Mouse (Mus musculus) cerebellum, postnatal 4 days (tissue): Measurements from ENCODE around the gene Atp6v1fnb.

Source experiments
- DNase-seq, 2 experiments: peaks; one replicate each; pipeline ENCODE4 v3.0.0; 2022; ENCODE audit warnings: low spot score in 2 of 2, mixed read lengths in 1 of 2

Gene Atp6v1fnb

DNA sequence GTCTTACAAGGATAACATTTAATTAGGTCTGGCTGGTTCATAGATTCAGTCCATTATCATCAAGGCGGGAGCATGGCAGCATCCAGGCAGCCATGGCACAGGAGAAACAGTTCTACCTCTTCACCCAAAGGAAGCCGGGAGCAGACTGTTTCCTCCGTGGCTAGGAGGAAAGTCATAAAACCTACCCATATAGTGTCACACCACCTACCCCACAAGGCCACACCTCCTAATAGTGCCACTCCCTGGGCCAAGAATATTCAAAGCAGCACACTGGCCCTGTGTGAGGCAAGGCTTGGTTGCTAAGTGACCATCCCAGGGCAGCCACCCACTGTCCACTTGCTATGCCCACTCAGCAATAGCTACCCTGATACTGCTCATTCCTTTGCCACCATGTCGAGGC, at the start of gene Atp6v1fnb:
TSS of gene Atp6v1fnb (plus strand) at position 301 of the 400 bp plus-strand sequence.
- no peak for DNase-seq

DNA sequence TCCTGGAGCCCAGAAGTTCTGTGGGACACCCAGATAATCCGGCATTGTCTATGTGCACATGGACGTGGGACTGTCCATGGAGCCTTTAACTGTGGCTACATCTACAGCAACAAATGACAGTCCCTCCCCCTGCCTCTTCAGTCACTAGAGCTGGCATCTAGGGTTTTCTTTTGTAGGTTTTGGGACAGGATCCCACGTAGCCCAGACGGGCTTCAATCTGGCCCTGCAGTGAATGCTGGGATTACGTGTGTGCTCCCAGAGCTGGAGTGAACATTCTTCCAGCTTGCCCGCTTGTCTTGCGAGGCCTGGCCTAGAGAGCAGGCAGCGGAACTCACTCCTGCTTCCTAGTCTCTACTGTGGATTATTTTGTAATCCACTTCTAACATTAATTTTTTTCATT, 46.1 kb upstream of the Atp6v1fnb start:
- DNase-seq, result no peak

- no peak for DNase-seq
Measured at GRCm38 (mm10) chr6:29426331-29426730, 44.9 kb upstream of the Atp6v1fnb start.

- no peak for DNase-seq
Measured at GRCm38 (mm10) chr6:29428171-29428570, 43.1 kb upstream of the Atp6v1fnb start.

DNA sequence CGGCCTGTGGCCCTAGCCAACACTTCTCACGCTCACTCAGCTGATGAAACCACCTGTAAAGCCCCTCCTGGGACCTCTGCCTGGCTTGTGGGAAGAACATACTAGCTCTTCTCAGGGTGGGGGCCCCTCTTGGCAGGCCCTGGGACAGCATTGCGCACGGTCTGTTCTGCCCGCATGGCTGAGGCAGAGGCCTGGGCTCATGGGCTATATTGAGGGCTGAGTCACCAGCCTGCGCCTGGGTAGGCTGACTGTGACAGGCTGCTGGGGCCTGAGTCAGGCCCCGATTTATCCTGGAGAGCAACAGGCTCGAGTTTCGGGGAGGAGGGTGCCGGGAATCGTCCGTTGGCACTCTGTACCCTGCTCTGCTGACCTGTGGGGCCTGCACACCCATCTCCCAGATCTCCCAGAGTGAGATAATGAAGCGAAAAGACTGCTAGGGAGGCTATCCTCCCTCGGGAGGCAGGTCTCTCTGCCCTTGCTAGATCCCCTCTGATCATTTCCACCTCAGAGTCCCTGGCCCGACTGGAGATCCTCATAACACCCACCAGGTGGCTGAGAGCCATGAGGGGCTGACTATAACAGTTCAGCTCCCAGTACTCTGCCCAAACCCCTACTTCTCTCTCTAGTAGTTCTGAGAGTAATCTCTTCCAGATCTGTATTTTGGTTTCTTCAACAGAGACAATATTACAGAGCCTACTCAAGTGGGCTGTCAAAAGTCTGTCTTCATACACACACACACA, 40.4 kb upstream of the Atp6v1fnb start:
- no peak for DNase-seq

- no peak for DNase-seq
Measured at GRCm38 (mm10) chr6:29431473-29431872, 39.8 kb upstream of the Atp6v1fnb start.

DNA sequence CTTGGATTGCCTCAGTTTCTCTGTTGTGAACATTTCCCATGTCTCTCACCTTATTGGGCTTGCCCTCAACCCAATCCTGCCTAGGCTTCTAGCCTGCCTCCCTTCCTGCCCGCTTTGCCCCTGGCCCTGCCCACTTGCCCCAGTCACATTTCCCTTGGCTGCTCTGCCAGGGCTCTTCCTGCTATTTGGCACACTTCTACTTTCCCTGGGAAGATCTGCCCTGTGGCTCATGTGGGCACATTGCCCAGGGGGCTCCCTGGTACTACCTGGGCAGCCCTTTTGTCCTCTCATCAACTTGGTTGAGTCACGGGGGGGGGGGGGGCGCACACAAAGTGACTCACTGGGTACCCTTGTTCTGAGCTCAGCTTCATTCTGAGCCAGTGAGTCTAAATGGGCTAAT, 39.1 kb upstream of the Atp6v1fnb start:
- no peak for DNase-seq

DNA sequence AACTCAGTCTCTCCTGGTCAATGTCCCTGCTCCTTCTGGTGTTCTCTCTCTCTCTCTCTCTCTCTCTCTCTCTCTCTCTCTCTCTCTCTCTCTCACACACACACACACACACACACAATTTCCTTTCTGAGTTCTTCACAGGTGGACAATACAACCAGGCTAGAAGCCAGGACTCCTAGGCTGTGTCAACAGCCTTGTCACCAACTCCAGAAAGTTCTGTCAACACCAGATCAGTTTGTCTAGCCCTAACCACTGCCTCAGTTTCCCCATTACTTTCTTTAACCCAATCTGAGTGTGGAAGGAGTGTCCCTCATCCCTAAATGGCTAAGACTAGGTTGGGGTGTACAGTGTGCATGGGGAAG, 38.6 kb upstream of the Atp6v1fnb start:
- no peak for DNase-seq

GRCm38 (mm10) chr6:29433038-29433803, 38.0 kb upstream of the Atp6v1fnb start, which contains the start of gene Flnc:
TSS of gene Flnc (plus strand) at chr6:29433256.
- peak in 1 of 2 experiments; percentile 21 for DNase-seq

DNA sequence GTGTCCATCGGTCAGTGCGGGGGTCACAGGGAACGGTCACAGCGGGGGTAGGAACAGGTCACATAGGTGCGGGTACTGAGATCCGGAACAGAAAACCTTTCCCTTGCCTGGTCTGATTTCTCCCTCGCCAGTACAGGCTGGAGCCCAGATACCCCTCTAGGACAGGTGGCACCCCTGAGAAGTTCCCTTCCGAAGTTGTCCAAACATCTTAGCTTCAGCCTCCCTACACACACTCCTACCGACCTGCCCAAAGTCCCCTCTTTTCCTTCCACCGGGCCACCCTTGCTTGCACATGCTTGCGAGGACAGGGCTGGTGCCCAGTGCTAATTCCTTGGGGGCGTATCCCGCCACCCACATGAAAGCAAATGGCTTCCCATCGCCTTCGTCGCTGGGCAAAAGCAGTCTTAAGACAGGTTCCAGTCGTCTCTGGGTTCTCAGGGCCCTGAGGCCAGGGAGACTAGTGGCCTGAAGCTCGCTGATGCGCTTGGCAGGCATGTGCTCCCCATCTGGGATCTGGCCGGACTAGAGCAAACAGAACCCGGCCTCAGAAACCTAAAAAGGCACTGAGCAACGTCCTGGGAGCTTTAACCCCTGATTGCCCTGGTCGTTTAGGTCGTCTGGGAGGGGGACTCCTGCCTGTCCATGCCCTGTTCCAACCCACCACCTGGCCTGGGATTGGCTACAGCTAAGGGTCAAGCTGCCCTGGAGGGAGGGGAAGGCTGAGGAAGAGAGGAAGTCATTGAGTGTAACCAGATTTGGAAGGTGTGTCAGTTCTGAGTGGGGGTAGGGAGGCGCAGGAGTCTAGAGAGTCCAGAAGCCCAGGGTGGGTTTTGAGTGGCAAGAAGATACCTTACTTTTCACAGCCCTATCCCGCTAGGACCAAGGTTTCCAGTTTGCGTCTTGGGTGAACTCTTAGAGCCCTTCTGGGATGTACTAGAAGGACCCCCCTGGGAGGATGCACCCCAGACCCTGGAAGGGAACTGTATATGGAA, 37.1 kb upstream of the Atp6v1fnb start:
- DNase-seq, result peak in 1 of 2 experiments; percentile 21

- DNase-seq, result peak in 1 of 2 experiments; percentile 54
Measured at GRCm38 (mm10) chr6:29434911-29435691, 36.1 kb upstream of the Atp6v1fnb start.

GRCm38 (mm10) chr6:29435940-29436451, 35.2 kb upstream of the Atp6v1fnb start:
- no peak for DNase-seq

DNA sequence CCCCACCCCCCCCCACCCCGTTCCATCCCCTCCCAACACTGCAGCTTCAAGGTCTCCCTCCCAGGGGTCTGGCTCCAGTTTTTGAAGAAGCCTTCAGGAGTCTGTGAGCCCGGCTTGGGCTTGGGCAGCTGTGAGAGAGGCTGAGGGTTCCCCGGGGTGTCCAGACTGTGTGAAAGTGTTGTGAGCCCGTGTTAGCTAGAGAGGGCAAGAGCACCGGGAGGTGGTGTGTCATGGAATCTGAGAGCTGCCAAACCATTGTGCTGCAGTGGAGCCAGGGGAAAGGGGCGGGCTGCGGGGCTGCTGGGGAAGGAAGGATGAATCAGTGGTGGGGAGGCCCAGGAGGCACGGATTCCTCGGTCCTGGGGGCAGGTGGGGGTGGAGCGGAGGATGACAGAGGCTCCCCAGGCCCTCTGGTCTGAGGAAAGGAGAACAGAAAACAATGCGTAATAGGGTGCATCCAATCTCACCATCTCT, 34.7 kb upstream of the Atp6v1fnb start:
- peak in 1 of 2 experiments; percentile 18 for DNase-seq

DNA sequence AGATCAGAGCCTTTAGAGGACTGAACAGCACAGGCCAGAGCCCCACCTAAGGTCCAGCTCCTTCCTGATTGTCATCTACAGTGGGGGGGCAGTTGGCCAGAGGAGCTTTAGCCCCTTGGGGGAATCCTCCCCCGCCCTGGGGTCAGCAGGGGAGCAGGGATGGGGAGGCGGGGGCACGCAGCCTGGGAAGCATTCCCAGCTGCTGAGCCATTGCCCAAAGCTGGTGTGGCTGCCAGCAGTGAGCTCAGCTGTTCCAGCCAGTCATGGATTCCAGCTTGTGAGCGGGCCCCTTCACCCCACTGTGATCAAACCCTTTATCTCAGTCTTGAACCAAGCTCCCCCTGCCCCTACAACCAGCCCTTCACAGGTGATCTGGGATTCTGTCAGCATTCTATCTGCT, 32.0 kb upstream of the Atp6v1fnb start:
- DNase-seq, result peak in 1 of 2 experiments; percentile 36

DNA sequence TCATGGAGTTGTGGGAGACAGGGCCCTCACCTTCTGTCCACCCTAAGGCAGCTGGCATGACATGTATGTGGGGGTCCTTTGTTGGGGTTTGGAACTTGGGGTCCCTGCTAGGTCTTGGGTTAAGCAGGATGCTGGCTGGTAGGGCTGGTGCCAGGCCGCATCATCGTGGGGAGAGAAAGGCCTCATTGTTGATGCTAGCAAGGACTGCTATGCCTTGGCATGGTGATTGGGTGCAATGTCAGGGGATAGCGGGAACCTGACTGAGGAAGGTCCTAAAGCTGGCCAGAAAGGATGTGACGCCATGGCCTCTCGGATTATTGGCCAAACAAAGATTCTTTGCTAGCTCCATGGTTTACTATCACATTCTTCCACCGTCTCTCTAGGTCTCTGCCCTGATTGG, 31.4 kb upstream of the Atp6v1fnb start:
- DNase-seq, result no peak

DNA sequence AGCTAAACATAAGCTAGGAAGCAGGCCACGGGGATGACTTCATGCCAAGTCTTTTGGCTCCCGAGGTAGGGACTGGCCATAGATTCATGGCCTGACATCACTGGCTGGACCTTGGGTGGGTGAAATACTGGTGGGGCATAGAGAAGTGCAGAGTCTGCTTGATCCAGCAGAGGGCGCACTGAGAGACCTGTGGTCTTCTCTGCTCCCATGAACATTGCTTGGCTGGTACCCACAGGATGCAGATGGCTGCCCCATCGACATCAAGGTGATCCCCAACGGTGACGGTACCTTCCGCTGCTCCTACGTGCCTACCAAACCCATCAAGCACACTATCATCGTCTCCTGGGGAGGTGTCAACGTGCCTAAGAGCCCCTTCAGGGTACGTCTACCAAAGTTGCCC, 26.5 kb upstream of the Atp6v1fnb start:
- DNase-seq, result peak in 1 of 2 experiments; percentile 34

DNA sequence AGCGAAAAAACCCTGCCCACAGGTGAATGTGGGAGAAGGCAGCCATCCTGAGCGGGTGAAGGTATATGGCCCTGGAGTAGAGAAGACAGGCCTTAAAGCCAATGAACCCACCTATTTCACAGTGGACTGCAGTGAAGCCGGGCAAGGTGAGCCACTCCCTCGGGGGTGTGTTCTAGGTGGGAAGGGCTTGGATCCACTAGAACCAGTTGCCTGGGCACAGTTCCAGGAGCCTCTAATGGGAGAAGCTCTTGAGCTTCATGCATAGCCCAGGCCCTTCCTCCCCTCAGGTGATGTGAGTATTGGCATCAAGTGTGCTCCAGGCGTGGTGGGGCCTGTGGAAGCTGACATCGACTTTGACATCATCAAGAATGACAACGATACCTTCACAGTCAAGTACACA, 25.9 kb upstream of the Atp6v1fnb start:
- DNase-seq, result no peak

DNA sequence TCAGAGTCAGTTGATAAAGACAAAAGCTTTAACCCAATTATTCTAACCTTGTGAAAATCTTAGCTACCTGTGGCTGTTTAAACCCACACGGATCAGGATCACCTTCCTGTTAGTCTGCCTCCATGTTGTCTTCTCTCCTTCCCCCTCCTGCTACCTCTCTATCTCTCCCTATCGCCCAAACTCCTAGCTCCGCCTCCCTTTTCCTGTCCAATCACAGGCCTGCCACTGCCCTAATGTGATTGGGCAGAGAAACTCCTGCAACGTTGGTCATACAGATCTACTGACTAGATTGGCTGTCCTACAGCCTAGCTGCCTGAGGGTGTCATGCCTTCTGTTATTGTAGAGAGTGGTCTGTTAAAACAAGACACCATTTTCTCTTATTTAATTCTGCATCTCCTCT, 21.4 kb upstream of the Atp6v1fnb start:
- no peak for DNase-seq

DNA sequence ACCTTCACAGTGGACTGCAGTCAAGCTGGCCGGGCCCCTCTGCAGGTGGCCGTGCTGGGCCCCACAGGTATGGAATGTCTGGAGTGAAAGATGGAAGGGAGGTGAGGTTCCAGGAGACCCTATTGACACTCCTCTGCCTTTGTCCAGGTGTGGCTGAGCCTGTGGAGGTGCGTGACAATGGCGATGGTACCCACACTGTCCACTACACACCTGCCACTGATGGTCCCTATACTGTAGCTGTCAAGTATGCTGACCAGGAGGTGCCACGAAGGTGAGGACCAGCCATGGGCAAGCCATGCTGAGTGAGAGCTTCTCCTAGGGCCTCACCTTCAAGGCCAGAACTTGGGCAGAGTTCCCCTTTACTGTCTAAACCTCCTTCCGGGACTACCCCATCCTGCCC, 20.6 kb upstream of the Atp6v1fnb start:
- DNase-seq, result no peak

DNA sequence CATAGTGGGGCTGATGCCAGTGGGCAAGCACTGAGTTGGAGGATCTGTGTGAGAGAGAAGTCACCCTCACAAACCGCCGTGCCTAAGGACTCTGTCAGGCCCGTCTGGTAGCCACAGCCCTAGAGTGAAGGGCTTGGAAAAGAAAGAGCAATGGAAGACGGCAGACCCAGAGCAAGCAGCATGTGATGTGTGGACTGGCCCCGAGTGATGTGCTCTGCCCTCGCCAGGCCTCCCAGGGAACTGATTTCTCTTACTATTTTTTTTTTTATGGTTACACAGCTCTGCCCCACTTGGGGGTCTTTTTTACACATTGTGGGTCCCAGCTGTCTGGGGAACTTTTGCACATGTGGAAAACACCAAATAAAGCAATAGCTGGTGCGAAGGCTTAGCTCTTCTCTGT, 9.7 kb upstream of the Atp6v1fnb start:
- DNase-seq, result no peak

- DNase-seq, result no peak
Measured at GRCm38 (mm10) chr6:29463388-29463787, 7.8 kb upstream of the Atp6v1fnb start.
